Mouse (Mus musculus) CD4-positive, CD25-positive, alpha-beta regulatory T cell, adult 4 months (primary cell): ENCODE data around the gene Plpp1. TPM values are rescaled to one million over a fixed set of nuclear protein-coding genes. Genes with fewer than 3 reads are reported as not detected.
A peak's percentile ranks its signal among the peaks of the same experiment; 100 is the strongest.

Source experiments
- ATAC-seq: one replicate; pipeline ENCODE4 v1.8.0; 2017
- polyA plus RNA-seq, 2 experiments: library from polyadenylated mRNA; unstranded; fragments of 100-300 nt; shearing (Covaris generic); gene quantifications; one replicate each; pipeline ENCODE4 v1.2.1; 2017

Plpp1 gene
- polyA plus RNA-seq, 2 experiments from 2014 or later: 3.7 to 4.2 TPM

DNA sequence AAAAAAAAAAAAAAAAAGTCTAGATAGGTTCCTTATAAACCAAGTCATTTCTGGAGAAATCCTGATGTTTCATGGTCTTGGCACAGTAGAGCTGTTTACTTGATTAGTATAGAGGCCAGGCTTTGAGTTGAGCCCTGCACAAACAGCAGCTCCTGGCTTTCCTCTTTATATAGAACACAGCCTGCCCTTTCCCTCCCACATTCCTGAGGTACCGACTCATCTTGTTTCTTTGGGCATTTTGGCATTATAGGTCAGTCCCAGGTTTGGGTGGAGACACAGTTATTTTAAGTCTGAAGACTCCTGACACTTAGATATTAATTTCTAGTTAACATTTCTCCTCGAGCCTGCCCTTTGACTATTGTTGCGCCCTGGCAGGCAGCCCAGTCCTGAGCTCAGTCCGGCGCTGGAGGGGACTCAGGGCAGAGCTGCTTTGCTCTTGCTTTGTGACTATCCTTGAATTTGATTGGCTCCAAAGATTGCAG, 61.3 kb downstream of the Plpp1 start:
- no peak for ATAC-seq

DNA sequence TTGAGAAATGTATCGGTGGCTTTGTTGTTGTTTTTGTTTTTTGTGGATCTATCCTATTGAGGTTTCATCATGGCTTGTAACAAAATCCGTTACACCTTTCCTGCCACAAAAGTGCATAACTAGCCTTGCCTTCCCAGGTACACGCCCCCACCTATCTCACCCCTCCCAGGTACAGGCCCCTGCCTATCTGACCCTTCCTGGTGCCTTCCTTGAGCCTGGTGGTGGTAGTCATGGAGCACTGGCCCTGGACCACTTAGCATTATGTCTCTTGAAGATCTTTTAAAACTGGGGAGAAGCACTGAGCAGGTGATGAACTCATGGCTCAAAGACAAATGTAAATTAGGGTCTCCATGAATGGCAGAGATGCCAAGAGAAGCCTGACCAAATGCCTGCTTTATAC, 61.8 kb downstream of the Plpp1 start:
- no peak for ATAC-seq

DNA sequence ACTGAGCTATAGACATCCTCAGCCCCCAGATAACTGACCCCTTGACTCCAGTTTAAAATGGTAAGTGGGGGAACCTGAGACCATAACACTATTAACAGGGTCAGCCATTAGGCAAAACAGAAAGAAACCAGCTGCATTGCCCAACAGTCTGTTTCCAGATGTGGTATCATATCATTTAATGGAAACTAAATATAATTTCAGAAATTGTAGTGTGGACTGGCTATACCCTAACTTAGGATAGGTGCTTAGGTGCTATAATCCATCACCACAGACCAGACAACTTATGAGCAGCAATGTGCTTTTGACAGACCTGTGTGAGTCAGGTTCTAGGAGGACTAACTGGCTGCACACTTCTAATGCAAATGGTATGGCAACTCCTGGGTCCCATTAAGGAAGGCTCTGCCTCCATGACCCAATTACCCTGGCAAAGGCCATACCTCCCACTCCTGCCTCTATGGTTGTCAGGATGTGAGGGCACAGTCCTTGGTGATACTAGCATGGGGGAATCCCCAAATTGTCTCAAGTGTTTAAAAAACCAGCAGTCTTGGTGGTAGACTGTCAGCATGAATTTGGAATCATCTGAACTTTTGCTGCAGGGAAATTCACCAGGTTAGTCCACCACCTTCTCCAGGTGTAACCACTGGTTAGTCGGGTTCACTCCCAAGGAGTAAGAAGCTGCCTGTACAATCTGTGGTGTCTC, 62.5 kb downstream of the Plpp1 start:
- peak; percentile 59 for ATAC-seq

DNA sequence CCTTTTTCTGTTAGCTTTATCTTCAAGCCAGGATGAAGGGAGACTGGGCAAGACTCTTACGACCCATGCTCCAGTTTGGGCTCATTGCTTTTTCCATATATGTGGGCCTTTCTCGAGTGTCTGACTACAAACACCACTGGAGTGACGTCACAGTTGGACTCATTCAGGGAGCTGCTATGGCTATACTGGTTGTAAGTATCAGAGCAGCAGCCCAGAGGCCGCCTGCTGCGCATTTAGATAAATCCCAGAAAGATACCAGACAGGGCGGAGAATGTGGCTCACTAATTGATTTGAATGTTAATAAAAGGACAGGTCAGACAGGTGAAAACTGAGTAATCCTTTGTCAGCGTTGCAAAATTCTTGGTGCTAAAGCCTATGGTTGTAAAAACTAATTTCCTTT, 66.2 kb downstream of the Plpp1 start:
- no peak for ATAC-seq

DNA sequence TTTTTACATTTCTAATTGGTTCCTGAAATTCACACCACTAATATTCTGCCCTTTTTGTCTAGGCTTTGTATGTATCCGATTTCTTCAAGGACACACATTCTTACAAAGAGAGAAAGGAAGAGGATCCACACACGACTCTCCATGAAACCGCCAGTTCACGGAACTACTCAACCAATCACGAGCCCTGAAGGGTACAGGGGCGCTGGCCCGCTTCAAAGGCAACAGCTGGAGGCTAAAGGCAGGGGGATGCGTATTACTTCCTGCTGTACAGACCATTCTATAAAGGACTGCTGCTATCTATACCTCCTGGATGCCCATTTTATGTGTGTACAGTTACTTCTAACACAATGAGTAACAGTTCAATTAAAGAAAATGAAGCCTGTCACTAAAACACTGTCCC, 66.8 kb downstream of the Plpp1 start:
- ATAC-seq: no peak

DNA sequence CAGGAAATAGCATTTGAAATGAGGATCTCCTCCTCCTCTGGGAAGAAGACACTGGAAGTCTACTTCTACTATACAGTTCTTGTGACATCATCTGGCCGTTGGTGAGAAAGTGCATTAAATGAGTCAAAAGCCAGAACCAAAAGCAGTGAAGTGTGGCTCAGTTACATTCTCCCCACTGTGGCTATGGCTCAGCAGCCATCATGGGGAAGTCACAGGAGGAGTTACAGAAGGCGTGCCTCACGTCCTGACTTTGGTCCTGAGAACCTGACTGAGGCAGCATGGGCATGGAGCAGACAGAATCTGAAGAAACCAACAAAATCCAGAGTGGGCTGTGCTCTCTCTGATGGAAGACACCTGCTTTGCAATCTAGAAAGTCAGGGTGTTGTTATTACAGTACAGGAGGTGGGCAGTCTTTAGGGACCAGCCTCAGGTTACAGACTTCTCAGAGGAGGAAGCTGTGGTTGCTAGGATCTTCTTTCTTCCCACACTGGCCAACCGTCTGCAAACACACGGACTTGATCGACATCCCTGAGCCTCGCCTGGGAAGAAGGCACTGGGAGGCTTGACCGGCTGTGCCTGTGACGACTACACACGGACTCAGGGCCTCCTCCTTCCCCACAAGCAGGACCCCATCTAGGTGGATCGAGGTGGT, 69.6 kb downstream of the Plpp1 start:
- no peak for ATAC-seq

DNA sequence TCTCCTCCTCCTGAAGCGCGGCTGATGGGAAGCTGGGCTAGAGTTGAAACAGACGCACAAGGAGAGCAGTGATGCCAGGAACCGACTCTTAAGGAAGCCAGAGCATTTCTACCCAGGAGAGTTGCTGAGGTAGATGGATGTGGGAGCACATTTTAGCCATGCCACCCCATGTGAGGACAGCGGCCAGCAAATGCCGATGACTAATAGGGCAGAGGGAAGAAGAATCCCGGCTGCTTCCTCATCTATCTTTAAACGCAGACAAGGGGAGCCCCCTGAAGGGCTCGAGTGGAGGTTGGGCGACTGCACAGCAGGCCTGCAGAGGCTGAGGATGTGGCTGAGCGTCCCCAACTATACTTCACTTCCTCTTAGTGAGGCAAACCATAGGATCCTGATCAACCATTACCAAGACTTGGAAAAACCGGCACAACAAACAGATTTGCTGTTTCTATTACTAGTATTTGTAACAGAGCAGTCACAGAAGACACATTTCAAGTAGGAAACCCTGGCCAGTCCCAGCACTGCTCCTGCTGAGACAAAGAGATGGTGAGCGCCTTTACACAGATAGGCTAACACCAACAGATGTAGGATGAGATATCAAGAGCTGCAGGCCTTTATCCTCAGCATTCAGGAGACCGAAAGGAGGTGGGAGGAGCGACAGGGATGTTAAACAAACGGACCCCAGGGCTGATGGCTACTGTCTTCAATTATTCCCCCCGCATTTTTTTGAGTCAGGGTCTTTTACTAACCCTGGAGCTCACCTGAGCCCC, 71.1 kb downstream of the Plpp1 start:
- ATAC-seq: no peak

DNA sequence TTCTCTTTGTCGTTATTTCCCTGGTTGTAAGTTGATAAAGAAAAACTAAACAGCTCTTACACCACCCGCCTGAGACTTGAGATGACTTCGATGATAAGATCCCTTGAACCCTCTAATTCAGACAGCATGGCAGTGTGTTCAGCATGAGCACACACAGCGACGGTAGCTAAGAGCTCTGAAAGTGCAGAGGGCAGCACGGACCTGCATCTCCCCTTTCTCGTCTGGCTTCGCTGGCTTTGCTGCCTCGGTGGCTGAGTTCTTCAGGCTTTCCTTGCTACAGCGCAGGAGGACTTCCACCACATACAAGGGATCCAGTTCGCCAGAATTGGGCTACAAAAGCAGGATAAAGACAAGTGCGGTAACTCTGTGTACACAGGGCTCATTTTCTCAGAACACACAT, 86.6 kb downstream of the Plpp1 start:
- no peak for ATAC-seq

DNA sequence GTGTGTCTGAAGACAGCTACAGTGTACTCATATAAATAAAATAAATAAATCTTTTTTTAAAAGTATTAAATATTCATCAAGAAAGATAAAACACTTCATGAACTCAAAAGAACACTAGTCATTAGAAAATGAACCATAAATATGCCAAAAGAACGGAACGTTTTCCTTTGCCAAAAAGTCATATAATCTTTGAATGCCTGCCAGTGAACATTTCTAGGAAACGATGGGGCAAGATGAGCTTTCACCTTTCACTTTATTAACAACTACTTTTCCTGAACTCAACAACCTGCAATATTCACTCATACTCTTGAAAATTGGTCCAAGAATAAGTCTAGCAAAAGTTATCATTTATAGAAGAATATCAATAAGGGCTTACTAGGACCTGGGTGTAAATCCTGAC, 101.6 kb downstream of the Plpp1 start:
- ATAC-seq: no peak

DNA sequence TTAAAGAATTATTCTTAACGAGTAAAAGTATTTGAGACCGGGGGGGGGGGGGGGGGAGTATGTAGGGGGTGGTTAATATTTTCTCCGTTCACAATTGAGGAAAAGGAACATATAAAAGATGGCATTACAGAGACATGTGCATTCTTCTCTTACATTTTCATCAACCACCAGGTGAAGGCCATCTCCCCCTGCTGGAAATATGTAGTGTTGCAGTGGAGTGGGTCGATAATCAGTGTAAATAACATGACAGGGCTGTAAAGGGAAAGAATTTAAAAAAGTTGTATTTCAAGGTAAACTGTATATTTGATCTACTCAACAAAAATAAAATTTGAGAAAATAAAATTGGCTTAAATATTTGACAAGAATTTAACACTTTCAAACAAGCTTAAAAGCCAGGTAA, 109.1 kb downstream of the Plpp1 start:
- ATAC-seq: peak; percentile 76

DNA sequence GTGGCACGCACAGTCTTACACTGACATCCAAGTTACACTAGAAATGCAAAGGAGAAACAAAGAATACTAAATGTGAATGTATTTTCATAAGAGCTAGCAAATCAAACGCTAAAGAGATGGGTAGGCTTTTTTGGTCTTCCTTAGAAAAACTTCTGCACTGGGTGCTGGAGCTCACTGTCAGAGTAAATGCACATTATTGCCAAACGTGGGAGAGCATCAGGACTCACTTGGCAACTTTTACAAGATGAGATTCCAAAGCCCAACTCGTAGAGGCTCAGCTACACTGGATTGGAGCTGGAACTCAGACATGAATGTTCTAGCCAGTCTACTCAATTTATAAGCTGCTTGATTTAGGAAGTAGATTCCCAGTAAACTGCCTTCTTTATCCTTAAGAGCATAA, 109.8 kb downstream of the Plpp1 start:
- no peak for ATAC-seq

Other genes starting within 250 kb of the Plpp1 start
- under 1 TPM in 1 of 2 experiments, not detected in 1; 0.81 TPM for gene Il31ra, start 206.4 kb upstream of the Plpp1 start, polyA plus RNA-seq
- not detected for gene Ddx4, start 148.3 kb upstream of the Plpp1 start, polyA plus RNA-seq
- gene Slc38a9, start 140.0 kb upstream of the Plpp1 start, polyA plus RNA-seq: 10 to 100 TPM; 32.2 to 32.9 TPM
- 10 to 100 TPM; 61.6 to 74.8 TPM for gene Mtrex, start 126.6 kb downstream of the Plpp1 start, polyA plus RNA-seq
- 10 to 100 TPM; 10.7 to 14.2 TPM for gene Dhx29, start 126.7 kb downstream of the Plpp1 start, polyA plus RNA-seq
- not detected for gene Ccno, start 187.0 kb downstream of the Plpp1 start, polyA plus RNA-seq
- under 1 TPM in 1 of 2 experiments, not detected in 1; 0.13 TPM for gene Mcidas, start 193.1 kb downstream of the Plpp1 start, polyA plus RNA-seq
- gene Cdc20b, start 234.3 kb downstream of the Plpp1 start, polyA plus RNA-seq: not detected
- not detected for gene Gpx8, start 245.6 kb downstream of the Plpp1 start, polyA plus RNA-seq